Mouse (Mus musculus): ENCODE data around the gene H2afv.

Gene H2afv

GRCm38 (mm10) chr11:6444077-6444853 lies at the start of gene H2afv:
Gene H2afv (minus strand): TSS chr11:6444443.
- in situ Hi-C loops (cut with MboI) = no loop called here

GRCm38 (mm10) chr11:6489691-6490503 lies 45.7 kb upstream of the H2afv start:
- in situ Hi-C loops (cut with MboI) = no loop called here

GRCm38 (mm10) chr11:6489257-6489656 lies 45.0 kb upstream of the H2afv start:
- in situ Hi-C loops (cut with MboI) = no loop called here

- in situ Hi-C loops (cut with MboI) = no loop called here
Observed at GRCm38 (mm10) chr11:6488041-6488684, 43.9 kb upstream of the H2afv start.

- in situ Hi-C loops (cut with MboI) = no loop called here
Observed at GRCm38 (mm10) chr11:6487496-6487895, 43.3 kb upstream of the H2afv start.

- in situ Hi-C loops (cut with MboI) = no loop called here
Observed at GRCm38 (mm10) chr11:6486916-6487315, 42.7 kb upstream of the H2afv start.

GRCm38 (mm10) chr11:6484244-6484959 lies 40.2 kb upstream of the H2afv start:
- in situ Hi-C loops (cut with MboI) = no loop called here

GRCm38 (mm10) chr11:6483103-6483502 lies 38.9 kb upstream of the H2afv start:
- in situ Hi-C loops (cut with MboI) = no loop called here

GRCm38 (mm10) chr11:6481669-6482185 lies 37.5 kb upstream of the H2afv start:
- in situ Hi-C loops (cut with MboI) = no loop called here

- in situ Hi-C loops (cut with MboI) = no loop called here
Observed at GRCm38 (mm10) chr11:6480681-6481405, 36.6 kb upstream of the H2afv start.

- in situ Hi-C loops (cut with MboI) = no loop called here
Observed at GRCm38 (mm10) chr11:6480191-6480590, 35.9 kb upstream of the H2afv start.

- in situ Hi-C loops (cut with MboI) = no loop called here
Observed at GRCm38 (mm10) chr11:6479231-6479630, 35.0 kb upstream of the H2afv start.

GRCm38 (mm10) chr11:6477350-6477749 lies 33.1 kb upstream of the H2afv start:
- in situ Hi-C loops (cut with MboI) = no loop called here

GRCm38 (mm10) chr11:6476876-6477275 lies 32.6 kb upstream of the H2afv start:
- in situ Hi-C loops (cut with MboI) = no loop called here

- in situ Hi-C loops (cut with MboI) = no loop called here
Observed at GRCm38 (mm10) chr11:6475867-6476484, 31.7 kb upstream of the H2afv start, which contains the start of gene Purb. Gene Purb (minus strand): TSS chr11:6475917.

GRCm38 (mm10) chr11:6474874-6475731 lies 30.9 kb upstream of the H2afv start:
- in situ Hi-C loops (cut with MboI) = no loop called here

- in situ Hi-C loops (cut with MboI) = no loop called here
Observed at GRCm38 (mm10) chr11:6474381-6474780, 30.1 kb upstream of the H2afv start.

GRCm38 (mm10) chr11:6472076-6472475 lies 27.8 kb upstream of the H2afv start:
- in situ Hi-C loops (cut with MboI) = no loop called here

GRCm38 (mm10) chr11:6471493-6471892 lies 27.2 kb upstream of the H2afv start:
- in situ Hi-C loops (cut with MboI) = no loop called here
